Mouse (Mus musculus): ENCODE measurements around the gene Kat6b.

DNA sequence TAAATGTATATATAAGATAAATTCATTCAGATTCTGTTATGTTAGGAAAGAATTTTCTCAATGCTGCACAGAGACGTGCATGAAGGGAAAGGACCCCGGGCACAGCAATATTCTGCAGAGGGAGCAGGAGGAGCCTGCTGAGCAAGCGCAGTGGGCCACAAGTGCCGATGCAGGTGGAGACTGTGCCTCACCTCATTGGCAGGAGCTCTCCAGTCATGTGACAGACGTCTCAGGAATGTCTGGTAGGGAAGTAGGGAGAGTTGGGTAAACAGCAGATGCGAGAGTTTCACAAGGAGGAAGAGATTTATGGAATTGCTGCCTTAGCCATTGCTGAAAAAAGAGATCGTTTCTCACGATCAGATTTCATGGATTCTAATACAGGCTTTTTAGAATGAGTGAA, 71.7 kb downstream of the Kat6b start:
- no peak for TF ChIP-seq CTCF (conservative IDR thresholded peaks at IDR 0.05; ENCODE audit: insufficient read depth, insufficient read length, low read depth, low read length)
- no peak for TF ChIP-seq POLR2A (IDR thresholded peaks at IDR 0.05; ENCODE audit: low read depth, low read length)

Data from kidney, adult 2 months (tissue).